ENCODE assay signal across 8 mouse cellular contexts in genomic region chr11:19926843-19927120, GRCm38 (mm10). TPM values are rescaled to one million over a fixed set of nuclear protein-coding genes. Genes with fewer than 3 reads are reported as not detected.
A peak's percentile ranks its signal among the peaks of the same experiment; 100 is the strongest.
DNase-seq lines count a peak whose midpoint lies in the region; ATAC-seq lines count a peak whose summit lies in the region.

No protein-coding gene starts in this region.

- ATAC-seq in megakaryocyte, adult 5-6 weeks (ENCODE audit: poor library complexity, severe bottlenecking): no peak
- no peak for ATAC-seq in limb, embryonic 15.5 days (ENCODE audit: insufficient number of reproducible peaks, low FRiP score, low TSS enrichment, low read depth)
- ATAC-seq in stomach, embryonic 15.5 days (ENCODE audit: insufficient read depth, low FRiP score, low read depth): no peak

- peak; percentile 57 for DNase-seq in cerebellum, adult 9-11 months
- DNase-seq in cerebellum, postnatal 4 days (ENCODE audit: low spot score in 2 of 2): no peak
- no peak for DNase-seq in layer of hippocampus, adult 11-12 months (ENCODE audit: low spot score)
- no peak for DNase-seq in lung, adult 18-20 months

- H3K4me2 ChIP-seq in limb, embryonic 15.5 days: 0 out of 2 replicates have a peak overlapping the region, but pooled peaks have one; percentile 68
- peak overlapping the region; percentile 69 for H3K4me2 ChIP-seq in stomach, embryonic 15.5 days

- no peak overlapping the region for H3K9ac ChIP-seq in limb, embryonic 15.5 days
- H3K9ac ChIP-seq in stomach, embryonic 15.5 days: no peak overlapping the region

- no peaks in the 10 kb centered on the region for H3K27me3 ChIP-seq in megakaryocyte, embryonic 14.5 days (replicated peaks)
- H3K27me3 ChIP-seq in limb, embryonic 15.5 days: no peaks in the 10 kb centered on the region
- H3K27me3 ChIP-seq in stomach, embryonic 15.5 days (replicated peaks): no peaks in the 10 kb centered on the region

- H3K4me3 ChIP-seq in megakaryocyte, embryonic 14.5 days (replicated peaks): peak overlapping the region; percentile 96
- H3K4me3 ChIP-seq in limb, embryonic 15.5 days: no peak overlapping the region
- peak overlapping the region; percentile 96 for H3K4me3 ChIP-seq in stomach, embryonic 15.5 days (replicated peaks)

- H3K9me3 ChIP-seq in megakaryocyte, embryonic 14.5 days: no peaks in the 10 kb centered on the region
- H3K9me3 ChIP-seq in limb, embryonic 15.5 days: no peaks in the 10 kb centered on the region
- no peaks in the 10 kb centered on the region for H3K9me3 ChIP-seq in stomach, embryonic 15.5 days

- H3K4me1 ChIP-seq in megakaryocyte, embryonic 14.5 days: peaks cover 71% of the 10 kb centered on the region
- H3K4me1 ChIP-seq in limb, embryonic 15.5 days: peaks cover 10% of the 10 kb centered on the region
- peaks cover 22% of the 10 kb centered on the region for H3K4me1 ChIP-seq in stomach, embryonic 15.5 days

- H3K36me3 ChIP-seq in megakaryocyte, embryonic 14.5 days (replicated peaks; ENCODE audit: low read length): peaks cover 6% of the 10 kb centered on the region
- no peaks in the 10 kb centered on the region for H3K36me3 ChIP-seq in limb, embryonic 15.5 days
- H3K36me3 ChIP-seq in stomach, embryonic 15.5 days: no peaks in the 10 kb centered on the region

- WGBS in limb, embryonic 15.5 days: 63% methylated on average over 2 of the region's 2 CpGs
- 44% methylated on average over 2 of the region's 2 CpGs for WGBS in stomach, embryonic 15.5 days

- no peak overlapping the region for H3K27ac ChIP-seq in limb, embryonic 15.5 days
- H3K27ac ChIP-seq in stomach, embryonic 15.5 days: peak overlapping the region; percentile 94; the same call in 1 of the 2 replicates

RNA-seq across cellular contexts. Expression of gene Spred2, which starts 2.6 kb away (rescaled TPM):
- polyA plus RNA-seq in megakaryocyte, embryonic 14.5 days (2012; ENCODE audit: insufficient read depth, low replicate concordance): 25.4 and 51.5 TPM in 2 replicates
- 7.0 and 7.6 TPM in 2 replicates for total RNA-seq in megakaryocyte, adult 5-6 weeks (2015)
- 2.3 and 2.4 TPM in 2 replicates for total RNA-seq in megakaryocyte, adult 5-6 weeks (2017)
- polyA plus RNA-seq in limb, embryonic 15.5 days (2015; fragmentation: Nextera tagmentation; extraction: Ambion mirVana): 7.1 and 8.9 TPM in 2 replicates
- 7.0 and 7.4 TPM in 2 replicates for polyA plus RNA-seq in stomach, embryonic 15.5 days (2015; fragmentation: Nextera tagmentation; extraction: Ambion mirVana)
